Mouse (Mus musculus) stomach, embryonic 14.5 days (tissue): ENCODE results near the gene Pqlc3. TPM values are rescaled to one million over a fixed set of nuclear protein-coding genes. Genes with fewer than 3 reads are reported as not detected.

Experiments
- ATAC-seq: fragments of 200-750 bp; cut with Nextera tagmentation; 2 replicates; pipeline ENCODE4 v1.8.0; 2017; ENCODE audit warnings: low read depth, moderate TSS enrichment; ENCODE audit not compliant: insufficient number of reproducible peaks, insufficient read depth, low FRiP score
- H3K27ac ChIP-seq: fragments of 300-500 bp; sonication (generic); 2 replicates; pipeline ENCODE4 v1.5.1; 2014; ENCODE audit warnings: mild to moderate bottlenecking, low read length, moderate library complexity, mixed read lengths
- H3K27me3 ChIP-seq: fragments of 300-500 bp; sonication (generic); 2 replicates; pipeline ENCODE4 v1.6.1; 2014; ENCODE audit warnings: low read length, control low read depth, mixed read lengths; ENCODE audit not compliant: control insufficient read depth, insufficient read depth
- H3K36me3 ChIP-seq: fragments of 300-500 bp; sonication (generic); 2 replicates; pipeline ENCODE4 v1.6.1; 2014; ENCODE audit warnings: mild to moderate bottlenecking, control low read depth, low read length, moderate library complexity, mixed read lengths; ENCODE audit not compliant: control insufficient read depth, insufficient read depth
- H3K4me1 ChIP-seq: fragments of 300-500 bp; sonication (generic); 2 replicates; pipeline ENCODE4 v1.6.1; 2014; ENCODE audit warnings: low read length, control low read depth, mixed read lengths; ENCODE audit not compliant: control insufficient read depth, insufficient read depth
- H3K4me2 ChIP-seq: fragments of 300-500 bp; sonication (generic); replicated peaks from 2 replicates; pipeline ENCODE4 v1.6.1; 2014; ENCODE audit warnings: low read depth, low read length, control low read depth
- H3K4me3 ChIP-seq: fragments of 300-500 bp; sonication (generic); 2 replicates; pipeline ENCODE4 v1.5.1; 2014; ENCODE audit warnings: low read depth, low read length, control low read depth
- H3K9ac ChIP-seq: fragments of 300-500 bp; sonication (generic); replicated peaks from 2 replicates; pipeline ENCODE4 v1.6.1; 2014; ENCODE audit warnings: low read depth, mild to moderate bottlenecking, control low read depth, low read length, moderate library complexity, mixed read lengths
- H3K9me3 ChIP-seq: fragments of 300-500 bp; sonication (generic); 2 replicates; pipeline ENCODE4 v1.6.1; 2016; ENCODE audit warnings: low read depth, low read length, control low read depth; ENCODE audit not compliant: control insufficient read depth
- WGBS: fragments of 180-500 bp; shearing (Covaris S2); extraction: QIAGEN DNeasy Blood & Tissue Kit; methylation state at CpG from one replicate; pipeline ENCODE4 v1.1.7; 2014; 5-methylcytosine and 5-hydroxymethylcytosine counted together
- polyA plus RNA-seq: library from polyadenylated mRNA; unstranded; fragments of >200 nt; fragmentation: Nextera tagmentation; extraction: Ambion mirVana; gene quantifications from 2 replicates; pipeline ENCODE4 v1.2.1, GENCODE M21; 2014

Pqlc3 gene
- polyA plus RNA-seq, 1 experiment from 2014 or later = 8.3 TPM

- H3K27ac ChIP-seq = no peak overlapping the region
- H3K4me3 ChIP-seq = no peak overlapping the region
- no peaks in the 10 kb centered on the region for H3K9me3 ChIP-seq
- ATAC-seq = no peak
- H3K27me3 ChIP-seq = 0 out of 2 replicates have a peak, but pooled peaks cover 4% of the 10 kb centered on the region
- no peak overlapping the region for H3K9ac ChIP-seq
- 85% methylated on average over 5 of the region's 5 CpGs for WGBS
- H3K4me1 ChIP-seq = peaks cover 9% of the 10 kb centered on the region; the same call in 1 of the 2 replicates
- H3K36me3 ChIP-seq = no peaks in the 10 kb centered on the region; the same call in 1 of the 2 replicates
- no peak overlapping the region for H3K4me2 ChIP-seq
Measured at GRCm38 (mm10) chr12:16996281-16996680, 3.9 kb downstream of the Pqlc3 start.

GRCm38 (mm10) chr12:16994291-16994690, 5.9 kb downstream of the Pqlc3 start:
- ATAC-seq = no peak
- WGBS = 86% methylated on average over 2 of the region's 2 CpGs
- no peak overlapping the region for H3K9ac ChIP-seq
- H3K4me3 ChIP-seq = no peak overlapping the region
- H3K36me3 ChIP-seq = no peaks in the 10 kb centered on the region; the same call in 1 of the 2 replicates
- H3K27me3 ChIP-seq = no peaks in the 10 kb centered on the region
- no peak overlapping the region for H3K27ac ChIP-seq
- H3K4me2 ChIP-seq = no peak overlapping the region
- peaks cover 7% of the 10 kb centered on the region; the same call in 1 of the 2 replicates for H3K4me1 ChIP-seq
- no peaks in the 10 kb centered on the region for H3K9me3 ChIP-seq

GRCm38 (mm10) chr12:16992355-16992754, 7.9 kb downstream of the Pqlc3 start:
- no peaks in the 10 kb centered on the region for H3K9me3 ChIP-seq
- no peak for ATAC-seq
- H3K27me3 ChIP-seq = no peaks in the 10 kb centered on the region
- no peaks in the 10 kb centered on the region for H3K4me1 ChIP-seq
- no peak overlapping the region for H3K9ac ChIP-seq
- H3K27ac ChIP-seq = no peak overlapping the region
- 88% methylated on average over 2 of the region's 2 CpGs for WGBS
- peaks cover under 1% of the 10 kb centered on the region; the same call in 1 of the 2 replicates for H3K36me3 ChIP-seq
- H3K4me3 ChIP-seq = no peak overlapping the region
- H3K4me2 ChIP-seq = no peak overlapping the region

GRCm38 (mm10) chr12:16991376-16991775, 8.8 kb downstream of the Pqlc3 start:
- Histone ChIP-seq H3K9me3 (no peaks in the 10 kb centered on the region), H3K4me2 (no peak overlapping the region), H3K36me3 (peaks cover 4% of the 10 kb centered on the region; the same call in 1 of the 2 replicates), H3K27ac (no peak overlapping the region), H3K4me1 (no peaks in the 10 kb centered on the region), H3K27me3 (no peaks in the 10 kb centered on the region), H3K9ac (no peak overlapping the region), H3K4me3 (no peak overlapping the region)
- WGBS = 91% methylated on average over 2 of the region's 2 CpGs
- ATAC-seq = no peak

GRCm38 (mm10) chr12:16985778-16986177, 14.4 kb downstream of the Pqlc3 start:
- Histone ChIP-seq H3K9me3 (no peaks in the 10 kb centered on the region), H3K4me1 (no peaks in the 10 kb centered on the region), H3K36me3 (peaks cover 19% of the 10 kb centered on the region), H3K4me3 (no peak overlapping the region), H3K9ac (no peak overlapping the region), H3K27ac (no peak overlapping the region), H3K27me3 (no peaks in the 10 kb centered on the region), H3K4me2 (no peak overlapping the region)
- no peak for ATAC-seq
- WGBS = 93% methylated on average over 1 of the region's 1 CpGs

- Histone ChIP-seq H3K4me3 (no peak overlapping the region), H3K27me3 (no peaks in the 10 kb centered on the region), H3K27ac (no peak overlapping the region), H3K4me2 (no peak overlapping the region), H3K9ac (no peak overlapping the region), H3K9me3 (no peaks in the 10 kb centered on the region), H3K4me1 (no peaks in the 10 kb centered on the region), H3K36me3 (peaks cover 65% of the 10 kb centered on the region)
- no peak for ATAC-seq
Measured at GRCm38 (mm10) chr12:16977120-16977519, 23.1 kb downstream of the Pqlc3 start.

- no peaks in the 10 kb centered on the region for H3K27me3 ChIP-seq
- ATAC-seq = no peak
- H3K9ac ChIP-seq = no peak overlapping the region
- no peak overlapping the region for H3K4me3 ChIP-seq
- no peak overlapping the region for H3K4me2 ChIP-seq
- WGBS = 92% methylated on average over 2 of the region's 2 CpGs
- peaks cover 38% of the 10 kb centered on the region for H3K36me3 ChIP-seq
- no peaks in the 10 kb centered on the region for H3K9me3 ChIP-seq
- H3K27ac ChIP-seq = no peak overlapping the region
- H3K4me1 ChIP-seq = no peaks in the 10 kb centered on the region
Measured at GRCm38 (mm10) chr12:16966811-16967210, 33.4 kb downstream of the Pqlc3 start.

- H3K4me1 ChIP-seq = no peaks in the 10 kb centered on the region
- ATAC-seq = no peak
- H3K4me3 ChIP-seq = no peak overlapping the region
- no peak overlapping the region for H3K4me2 ChIP-seq
- H3K9ac ChIP-seq = no peak overlapping the region
- H3K27ac ChIP-seq = no peak overlapping the region
- H3K36me3 ChIP-seq = peaks cover 41% of the 10 kb centered on the region
- 85% methylated on average over 2 of the region's 2 CpGs for WGBS
- no peaks in the 10 kb centered on the region for H3K27me3 ChIP-seq
- H3K9me3 ChIP-seq = no peaks in the 10 kb centered on the region
Measured at GRCm38 (mm10) chr12:16963354-16963753, 36.9 kb downstream of the Pqlc3 start.

- Histone ChIP-seq H3K4me1 (no peaks in the 10 kb centered on the region), H3K4me2 (no peak overlapping the region), H3K27me3 (no peaks in the 10 kb centered on the region), H3K9ac (no peak overlapping the region), H3K9me3 (no peaks in the 10 kb centered on the region), H3K36me3 (peaks cover 38% of the 10 kb centered on the region), H3K4me3 (no peak overlapping the region), H3K27ac (no peak overlapping the region)
- WGBS = 67% methylated on average over 1 of the region's 1 CpGs
- ATAC-seq = no peak
Measured at GRCm38 (mm10) chr12:16958851-16959250, 41.4 kb downstream of the Pqlc3 start.
